Mouse (Mus musculus) Patski (cell line): ENCODE measurements at regions not wholly inside any gene's neighbourhood (a gene's known extent, or its start where the extent isn't known, plus 50 kb on each side); places are given as distances from the start of the nearest gene placed in this dataset.

ENCODE experiments used
- ATAC-seq: fragments of 100-300 bp; one replicate; pipeline ENCODE4 v1.8.0; 2021
- CTCF ChIA-PET: fragments of 350-600 bp; sonication (Branson Sonifier 250); formaldehyde crosslinking; loops from one replicate; lab custom pipeline; 2022; ENCODE audit warnings: inconsistent platforms; lab: Charles Lee
- POLR2A ChIA-PET: fragments of 350-600 bp; sonication (Branson Sonifier 250); formaldehyde crosslinking; loops from one replicate; lab custom pipeline; 2022; ENCODE audit warnings: antibody characterized with exemption, inconsistent platforms; lab: Charles Lee
- DNase-seq: peaks from one replicate; pipeline ENCODE4 v3.0.0-alpha.2; 2011; ENCODE audit warnings: low read depth, low spot score
- H3K27me3 ChIP-seq: fragments of 371-371 bp; one replicate; pipeline ENCODE4 v1.5.1; 2021
- CTCF ChIP-seq: fragments of 100-300 bp; IDR thresholded peaks from one replicate; pipeline ENCODE4 v1.5.1; 2021
- in situ Hi-C: fragments of 300-500 bp; cut with MboI; formaldehyde crosslinking; loops from 3 replicates; pipeline ENCODE4 v1.11.1; 2018; ENCODE audit warnings: low pct_unique_long_range_greater_than_20kb, mixed read lengths

- DNase-seq: no peak
- ChIA-PET CTCF (no interaction called here), POLR2A (no interaction called here)
- ATAC-seq: no peak
- no peak for TF ChIP-seq CTCF
- no peaks in the 10 kb centered on the region for H3K27me3 ChIP-seq
- in situ Hi-C loops: no loop called here
These were observed 163.7 kb upstream of the Bcor start for GRCm38 (mm10) chrX:12323812-12324211.

GRCm38 (mm10) chrX:12327464-12327863 lies 167.3 kb upstream of the Bcor start:
- ATAC-seq (no peak), DNase-seq (no peak)
- ChIA-PET CTCF (no interaction called here), POLR2A (no interaction called here)
- in situ Hi-C loops: no loop called here
- no peaks in the 10 kb centered on the region for H3K27me3 ChIP-seq
- no peak for TF ChIP-seq CTCF

GRCm38 (mm10) chrX:12340561-12340960 lies 180.4 kb upstream of the Bcor start:
- TF ChIP-seq CTCF: no peak
- in situ Hi-C loops: no loop called here
- ChIA-PET POLR2A (no interaction called here), CTCF (no interaction called here)
- no peaks in the 10 kb centered on the region for H3K27me3 ChIP-seq
- DNase-seq (no peak), ATAC-seq (no peak)

- H3K27me3 ChIP-seq: no peaks in the 10 kb centered on the region
- ATAC-seq: no peak
- in situ Hi-C loops: no loop called here
- ChIA-PET CTCF (no interaction called here), POLR2A (no interaction called here)
- no peak for DNase-seq
- TF ChIP-seq CTCF: no peak
These were observed 181.3 kb upstream of the Bcor start for GRCm38 (mm10) chrX:12341356-12341965.

GRCm38 (mm10) chrX:12344805-12345555 lies 184.8 kb upstream of the Bcor start:
- in situ Hi-C loops: no loop called here
- H3K27me3 ChIP-seq: no peaks in the 10 kb centered on the region
- POLR2A ChIA-PET: no interaction called here
- ATAC-seq (no peak), DNase-seq (no peak)
- CTCF ChIA-PET: no interaction called here
- no peak for TF ChIP-seq CTCF

GRCm38 (mm10) chrX:12346856-12347255 lies 186.7 kb upstream of the Bcor start:
- ATAC-seq (peak; percentile 35), DNase-seq (no peak)
- no peaks in the 10 kb centered on the region for H3K27me3 ChIP-seq
- CTCF ChIA-PET: no interaction called here
- no peak for TF ChIP-seq CTCF
- in situ Hi-C loops: no loop called here
- POLR2A ChIA-PET: no interaction called here

GRCm38 (mm10) chrX:12348117-12348516 lies 188.0 kb upstream of the Bcor start:
- ChIA-PET CTCF (interaction anchor here (0.8 kb wide), 1 partner anchor 19 kb away, joined by 3 read pairs; no protein-coding TSS in a partner anchor), POLR2A (no interaction called here)
- H3K27me3 ChIP-seq: peaks cover 5% of the 10 kb centered on the region
- ATAC-seq (no peak), DNase-seq (no peak)
- in situ Hi-C loops: no loop called here
- TF ChIP-seq CTCF: peak; percentile 36

GRCm38 (mm10) chrX:12354875-12355274 lies 194.7 kb upstream of the Bcor start:
- no peak for DNase-seq
- in situ Hi-C loops: no loop called here
- POLR2A ChIA-PET: no interaction called here
- no peak for ATAC-seq
- CTCF ChIA-PET: no interaction called here
- TF ChIP-seq CTCF: no peak
- H3K27me3 ChIP-seq: peaks cover 5% of the 10 kb centered on the region

GRCm38 (mm10) chrX:12358026-12358425 lies 197.9 kb upstream of the Bcor start:
- CTCF ChIA-PET: no interaction called here
- ATAC-seq: no peak
- no peak for DNase-seq
- no peak for TF ChIP-seq CTCF
- in situ Hi-C loops: no loop called here
- POLR2A ChIA-PET: no interaction called here
- H3K27me3 ChIP-seq: peaks cover 1% of the 10 kb centered on the region

GRCm38 (mm10) chrX:12365582-12366323 lies 205.6 kb upstream of the Bcor start:
- CTCF ChIA-PET: interaction anchor here (1.2 kb wide), 1 partner anchor 18 kb away, joined by 3 read pairs; no protein-coding TSS in a partner anchor
- no peaks in the 10 kb centered on the region for H3K27me3 ChIP-seq
- in situ Hi-C loops: no loop called here
- ATAC-seq: peak; percentile 60
- TF ChIP-seq CTCF: no peak
- POLR2A ChIA-PET: interaction anchor here (0.7 kb wide), 2 partner anchors 113 to 114 kb away, joined by 5 to 6 read pairs; no protein-coding TSS in a partner anchor
- peak; percentile 17 for DNase-seq

- ChIA-PET CTCF (interaction anchor here (1.2 kb wide), 1 partner anchor 19 kb away, joined by 3 read pairs; no protein-coding TSS in a partner anchor), POLR2A (no interaction called here)
- in situ Hi-C loops: no loop called here
- no peaks in the 10 kb centered on the region for H3K27me3 ChIP-seq
- ATAC-seq (no peak), DNase-seq (no peak)
- TF ChIP-seq CTCF: no peak
These were observed 206.6 kb upstream of the Bcor start for GRCm38 (mm10) chrX:12366801-12367200.
